Mouse (Mus musculus) ES-Bruce4 (cell line): ENCODE results near the gene Nkx2-3.

Source experiments
- CTCF ChIP-seq: IDR thresholded peaks from one replicate; pipeline ENCODE4 v1.8.1; 2011; ENCODE audit warnings: low read depth, low read length
- POLR2A ChIP-seq: IDR thresholded peaks from one replicate; pipeline ENCODE4 v1.8.1; 2011; ENCODE audit warnings: low read length; ENCODE audit not compliant: insufficient read depth

GRCm38 (mm10) chr19:43563166-43563565 lies 49.0 kb upstream of the Nkx2-3 start:
- TF ChIP-seq CTCF (no peak), POLR2A (no peak)
